ENCODE assay signal across 8 mouse cellular contexts in the genomic region with DNA sequence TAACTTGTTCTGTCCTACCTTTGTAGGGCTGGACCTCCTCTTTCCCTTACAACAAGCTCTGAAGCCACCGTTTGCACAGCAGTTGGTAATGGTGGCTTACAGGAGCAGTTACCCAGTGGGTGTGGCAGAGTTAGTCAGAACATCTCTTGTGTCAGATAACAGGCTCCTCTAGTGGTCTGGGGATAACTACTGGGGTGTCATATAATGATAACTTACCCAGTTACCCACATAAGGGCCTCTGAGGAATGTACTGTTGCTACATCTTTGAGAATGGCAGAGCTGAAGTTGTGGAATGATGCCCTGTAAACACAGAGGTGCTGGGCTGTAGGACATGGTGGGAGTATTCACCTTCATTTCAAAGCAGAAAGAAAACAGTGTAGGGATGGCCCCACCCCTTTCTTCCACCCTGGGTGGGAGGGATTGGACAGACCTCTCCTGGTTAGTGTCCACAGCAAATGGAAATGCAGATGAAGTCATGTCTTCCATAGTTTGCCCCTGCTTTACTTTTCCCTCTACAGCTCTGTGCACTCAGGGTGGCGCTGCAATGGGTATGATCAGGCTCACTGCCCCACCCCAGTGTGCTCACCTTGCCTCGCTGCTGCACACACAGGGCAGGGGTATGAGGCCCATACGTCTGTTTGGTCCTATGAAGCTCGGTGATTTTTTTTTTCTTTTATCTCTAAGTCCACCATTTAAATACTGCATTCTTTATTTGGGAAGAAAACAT. TPM values are rescaled to one million over a fixed set of nuclear protein-coding genes. Genes with fewer than 3 reads are reported as not detected.
DNase-seq lines count a peak whose midpoint lies in the region; ATAC-seq and TF ChIP-seq lines count a peak whose summit lies in the region.

No protein-coding gene starts in this region.

- H3K4me3 ChIP-seq in heart, embryonic 15.5 days, result peak overlapping the region; percentile 44
- peak overlapping the region; percentile 11; the same call in 1 of the 2 replicates for H3K4me3 ChIP-seq in cortical plate, adult 2 months (ENCODE audit: insufficient read depth, low read length)
- H3K4me3 ChIP-seq in hindbrain, postnatal 0 days (ENCODE audit: low read length), result peak overlapping the region; percentile 31
- H3K4me3 ChIP-seq in midbrain, embryonic 14.5 days (replicated peaks; ENCODE audit: low read depth, low read length), result peak overlapping the region; percentile 34

- TF ChIP-seq POLR2A in cortical plate, adult 2 months (IDR thresholded peaks at IDR 0.05; ENCODE audit: extremely low read depth, insufficient read depth, low read length), result no peak

- WGBS in heart, embryonic 15.5 days, result 16% methylated on average over 5 of the region's 5 CpGs
- 16% methylated on average over 5 of the region's 5 CpGs for WGBS in hindbrain, postnatal 0 days
- 12% methylated on average over 5 of the region's 5 CpGs for WGBS in midbrain, embryonic 14.5 days

- no peaks in the 10 kb centered on the region for H3K27me3 ChIP-seq in heart, embryonic 15.5 days
- H3K27me3 ChIP-seq in hindbrain, postnatal 0 days (ENCODE audit: insufficient read depth, low read length), result no peaks in the 10 kb centered on the region
- no peaks in the 10 kb centered on the region for H3K27me3 ChIP-seq in midbrain, embryonic 14.5 days (ENCODE audit: control insufficient read depth, insufficient read depth, low read length)

- H3K4me2 ChIP-seq in heart, embryonic 15.5 days, result peak overlapping the region; percentile 85
- H3K4me2 ChIP-seq in hindbrain, postnatal 0 days (ENCODE audit: low read depth, low read length), result peak overlapping the region; percentile 60
- H3K4me2 ChIP-seq in midbrain, embryonic 14.5 days (ENCODE audit: low read length), result peak overlapping the region; percentile 57

- peaks cover 14% of the 10 kb centered on the region for H3K4me1 ChIP-seq in heart, embryonic 15.5 days (replicated peaks)
- H3K4me1 ChIP-seq in cortical plate, adult 2 months (ENCODE audit: control insufficient read depth, insufficient read depth, low read length), result peaks cover 5% of the 10 kb centered on the region; the same call in 1 of the 2 replicates
- peaks cover 7% of the 10 kb centered on the region; the same call in 1 of the 2 replicates for H3K4me1 ChIP-seq in hindbrain, postnatal 0 days (ENCODE audit: insufficient read depth, low read length)
- H3K4me1 ChIP-seq in midbrain, embryonic 14.5 days (ENCODE audit: control insufficient read depth, insufficient read depth, low read length), result peaks cover 17% of the 10 kb centered on the region; the same call in 1 of the 2 replicates

- peak overlapping the region; percentile 65 for H3K27ac ChIP-seq in heart, embryonic 15.5 days
- H3K27ac ChIP-seq in cortical plate, adult 2 months (ENCODE audit: insufficient read depth, low read length), result peak overlapping the region; percentile 36; the same call in 1 of the 2 replicates
- peak overlapping the region; percentile 91 for H3K27ac ChIP-seq in hindbrain, postnatal 0 days
- H3K27ac ChIP-seq in midbrain, embryonic 14.5 days (replicated peaks; ENCODE audit: low read depth, low read length), result peak overlapping the region; percentile 89

- no peak for DNase-seq in heart, adult 9 months (ENCODE audit: low spot score in 2 of 2)
- DNase-seq in hindbrain, postnatal 0 days (ENCODE audit: low spot score), result peak; percentile 53
- no peak for DNase-seq in midbrain, embryonic 14.5 days
- no peak for DNase-seq in gastrocnemius, postnatal 36 days
- DNase-seq in gastrocnemius, postnatal 4 days (ENCODE audit: low spot score in 2 of 2), result no peak
- DNase-seq in gastrocnemius, adult 8-10 months (ENCODE audit: low spot score in 2 of 2), result no peak

- no peaks in the 10 kb centered on the region for H3K9me3 ChIP-seq in heart, embryonic 15.5 days (replicated peaks)
- H3K9me3 ChIP-seq in hindbrain, postnatal 0 days (ENCODE audit: low read length), result no peaks in the 10 kb centered on the region
- H3K9me3 ChIP-seq in midbrain, embryonic 14.5 days (ENCODE audit: control insufficient read depth, low read length), result no peaks in the 10 kb centered on the region

- intact Hi-C loops in gastrocnemius, postnatal 36 days (cut with DNase I), result no loop called here

- peak overlapping the region; percentile 52 for H3K9ac ChIP-seq in heart, embryonic 15.5 days
- peak overlapping the region; percentile 51 for H3K9ac ChIP-seq in hindbrain, postnatal 0 days (replicated peaks; ENCODE audit: low read length)
- H3K9ac ChIP-seq in midbrain, embryonic 14.5 days (replicated peaks; ENCODE audit: low read length), result peak overlapping the region; percentile 46

- ATAC-seq in heart, embryonic 15.5 days (replicated peaks; ENCODE audit: insufficient number of reproducible peaks, insufficient read depth, low FRiP score, low read depth), result peak; percentile 37; the same call in 1 of the 2 replicates
- ATAC-seq in hindbrain, postnatal 0 days, result peak; percentile 46
- peak; percentile 50; the same call in 1 of the 2 replicates for ATAC-seq in midbrain, embryonic 14.5 days (ENCODE audit: low FRiP score, low TSS enrichment)

- TF ChIP-seq CTCF in cortical plate, adult 2 months (IDR thresholded peaks at IDR 0.05; ENCODE audit: extremely low read depth, insufficient read depth, low read length), result no peak
- peak; percentile 51 for TF ChIP-seq CTCF in hindbrain, postnatal 0 days (IDR thresholded peaks at IDR 0.05; ENCODE audit: low read depth)

- peaks cover 12% of the 10 kb centered on the region for H3K36me3 ChIP-seq in heart, embryonic 15.5 days
- peaks cover 6% of the 10 kb centered on the region for H3K36me3 ChIP-seq in hindbrain, postnatal 0 days (ENCODE audit: insufficient read depth, low read length)
- H3K36me3 ChIP-seq in midbrain, embryonic 14.5 days (ENCODE audit: control insufficient read depth, insufficient read depth, low read length), result peaks cover 5% of the 10 kb centered on the region; the same call in 1 of the 2 replicates

RNA-seq across cellular contexts. Expression of a gene that starts 1.6 kb away (rescaled TPM):
- polyA plus RNA-seq in heart, embryonic 15.5 days (2015; fragmentation: Nextera tagmentation; extraction: Ambion mirVana), result 0.29 and 0.71 TPM in 2 replicates
- 1.2 and 1.4 TPM in 2 replicates for polyA plus RNA-seq in cortical plate, adult 2 months (2012; rRNA removed)
- total RNA-seq in hindbrain, postnatal 0 days (2014; rRNA removed), result 6.3 and 12.6 TPM in 2 replicates
- polyA plus RNA-seq in hindbrain, postnatal 0 days (2015; fragmentation: Nextera tagmentation; extraction: Ambion mirVana), result 3.5 and 3.6 TPM in 2 replicates
- polyA plus RNA-seq in midbrain, embryonic 14.5 days (2014; fragmentation: Nextera tagmentation; extraction: Ambion mirVana), result 2.9 and 3.6 TPM in 2 replicates
- not detected for total RNA-seq in gastrocnemius, postnatal 36 days (2021)
- total RNA-seq in gastrocnemius, postnatal 4 days (2021), result under 1 TPM; 0.15 to 0.36 TPM
- total RNA-seq in gastrocnemius, adult 8-10 months (2022), result not detected

RNA-seq across cellular contexts. Expression of a gene that starts 7.5 kb away (rescaled TPM):
- 6.7 and 7.4 TPM in 2 replicates for polyA plus RNA-seq in heart, embryonic 15.5 days (2015; fragmentation: Nextera tagmentation; extraction: Ambion mirVana)
- 54.6 and 58.7 TPM in 2 replicates for polyA plus RNA-seq in cortical plate, adult 2 months (2012; rRNA removed)
- total RNA-seq in hindbrain, postnatal 0 days (2014; rRNA removed), result 48.2 and 64.4 TPM in 2 replicates
- polyA plus RNA-seq in hindbrain, postnatal 0 days (2015; fragmentation: Nextera tagmentation; extraction: Ambion mirVana), result 19.3 and 20.0 TPM in 2 replicates
- polyA plus RNA-seq in midbrain, embryonic 14.5 days (2014; fragmentation: Nextera tagmentation; extraction: Ambion mirVana), result 24.4 and 32.5 TPM in 2 replicates
- total RNA-seq in gastrocnemius, postnatal 36 days (2021), result 1 to 10 TPM; 4.6 to 7.3 TPM
- 10 to 100 TPM in 1 of 2 experiments, 1 to 10 TPM in 1; 9.7 to 12.2 TPM for total RNA-seq in gastrocnemius, postnatal 4 days (2021)
- 1 to 10 TPM; 2.6 to 4.6 (median 3.1) TPM for total RNA-seq in gastrocnemius, adult 8-10 months (2022)

RNA-seq across cellular contexts. Expression of a gene that starts 15.2 kb away (rescaled TPM):
- polyA plus RNA-seq in heart, embryonic 15.5 days (2015; fragmentation: Nextera tagmentation; extraction: Ambion mirVana), result 14.6 and 20.1 TPM in 2 replicates
- 35.3 and 35.7 TPM in 2 replicates for polyA plus RNA-seq in cortical plate, adult 2 months (2012; rRNA removed)
- 38.5 and 42.7 TPM in 2 replicates for total RNA-seq in hindbrain, postnatal 0 days (2014; rRNA removed)
- polyA plus RNA-seq in hindbrain, postnatal 0 days (2015; fragmentation: Nextera tagmentation; extraction: Ambion mirVana), result 11.3 and 12.1 TPM in 2 replicates
- polyA plus RNA-seq in midbrain, embryonic 14.5 days (2014; fragmentation: Nextera tagmentation; extraction: Ambion mirVana), result 3.6 and 5.2 TPM in 2 replicates
- total RNA-seq in gastrocnemius, postnatal 36 days (2021), result 10 to 100 TPM; 25.6 to 34.7 TPM
- total RNA-seq in gastrocnemius, postnatal 4 days (2021), result 100 to 1,000 TPM; 172 to 194 TPM
- total RNA-seq in gastrocnemius, adult 8-10 months (2022), result 10 to 100 TPM; 23.6 to 25.6 (median 24.4) TPM

RNA-seq across cellular contexts. Expression of a gene that starts 16.8 kb away (rescaled TPM):
- 13.9 and 15.2 TPM in 2 replicates for polyA plus RNA-seq in heart, embryonic 15.5 days (2015; fragmentation: Nextera tagmentation; extraction: Ambion mirVana)
- polyA plus RNA-seq in cortical plate, adult 2 months (2012; rRNA removed), result 24.0 and 29.1 TPM in 2 replicates
- 4.9 and 11.4 TPM in 2 replicates for total RNA-seq in hindbrain, postnatal 0 days (2014; rRNA removed)
- 8.0 and 8.2 TPM in 2 replicates for polyA plus RNA-seq in hindbrain, postnatal 0 days (2015; fragmentation: Nextera tagmentation; extraction: Ambion mirVana)
- 11.9 and 12.7 TPM in 2 replicates for polyA plus RNA-seq in midbrain, embryonic 14.5 days (2014; fragmentation: Nextera tagmentation; extraction: Ambion mirVana)
- total RNA-seq in gastrocnemius, postnatal 36 days (2021), result 1 to 10 TPM; 7.2 to 8.9 TPM
- total RNA-seq in gastrocnemius, postnatal 4 days (2021), result 1 to 10 TPM; 8.3 to 9.9 TPM
- total RNA-seq in gastrocnemius, adult 8-10 months (2022), result 1 to 10 TPM; 8.3 to 9.8 (median 9.2) TPM

RNA-seq across cellular contexts. Expression of a gene that starts 47.4 kb away (rescaled TPM):
- polyA plus RNA-seq in heart, embryonic 15.5 days (2015; fragmentation: Nextera tagmentation; extraction: Ambion mirVana), result 14.1 and 18.9 TPM in 2 replicates
- 62.8 and 67.4 TPM in 2 replicates for polyA plus RNA-seq in cortical plate, adult 2 months (2012; rRNA removed)
- 43.6 and 50.0 TPM in 2 replicates for total RNA-seq in hindbrain, postnatal 0 days (2014; rRNA removed)
- 38.7 and 40.6 TPM in 2 replicates for polyA plus RNA-seq in hindbrain, postnatal 0 days (2015; fragmentation: Nextera tagmentation; extraction: Ambion mirVana)
- 25.7 and 29.9 TPM in 2 replicates for polyA plus RNA-seq in midbrain, embryonic 14.5 days (2014; fragmentation: Nextera tagmentation; extraction: Ambion mirVana)
- total RNA-seq in gastrocnemius, postnatal 36 days (2021), result 1 to 10 TPM; 6.6 to 6.7 TPM
- 10 to 100 TPM; 11.3 to 12.9 TPM for total RNA-seq in gastrocnemius, postnatal 4 days (2021)
- 1 to 10 TPM; 6.9 to 9.2 (median 8.0) TPM for total RNA-seq in gastrocnemius, adult 8-10 months (2022)

Comparison
In these comparisons a context has a peak if more than half of its experiments do, and no peak if none do; other contexts are left out.
1. H3K27ac ChIP-seq: peak in every context shown above with its lines; median percentile 91 in hindbrain, postnatal 0 days; 89 in midbrain, embryonic 14.5 days; 65 in heart, embryonic 15.5 days; 36 in cortical plate, adult 2 months.